Mouse (Mus musculus) lung, embryonic 14.5 days (tissue): ENCODE measurements around the gene Muc5b. TPM values are rescaled to one million over a fixed set of nuclear protein-coding genes. Genes with fewer than 3 reads are reported as not detected.

ENCODE experiments used
- ATAC-seq: fragments of 200-750 bp; cut with Nextera tagmentation; 2 replicates; pipeline ENCODE4 v1.8.0; 2017; ENCODE audit warnings: mild to moderate bottlenecking, moderate TSS enrichment, moderate library complexity; ENCODE audit not compliant: insufficient read depth
- DNase-seq: peaks from one replicate; pipeline ENCODE4 v3.0.0-alpha.2; 2015
- H3K27ac ChIP-seq: fragments of 300-500 bp; sonication (generic); 2 replicates; pipeline ENCODE4 v1.5.1; 2014; ENCODE audit warnings: low read depth, mild to moderate bottlenecking, moderate library complexity
- H3K27me3 ChIP-seq: fragments of 300-500 bp; sonication (generic); 2 replicates; pipeline ENCODE4 v1.6.1; 2014; ENCODE audit warnings: low read length, control low read depth; ENCODE audit not compliant: insufficient read depth
- H3K36me3 ChIP-seq: fragments of 300-500 bp; sonication (generic); 2 replicates; pipeline ENCODE4 v1.6.1; 2014; ENCODE audit warnings: control low read depth; ENCODE audit not compliant: insufficient read depth
- H3K4me1 ChIP-seq: fragments of 300-500 bp; sonication (generic); 2 replicates; pipeline ENCODE4 v1.6.1; 2014; ENCODE audit warnings: antibody characterized with exemption, control low read depth; ENCODE audit not compliant: insufficient read depth
- H3K4me2 ChIP-seq: fragments of 300-500 bp; sonication (generic); 2 replicates; pipeline ENCODE4 v1.6.1; 2014; ENCODE audit warnings: mild to moderate bottlenecking
- H3K4me3 ChIP-seq: fragments of 300-500 bp; sonication (generic); 2 replicates; pipeline ENCODE4 v1.5.1; 2014; ENCODE audit warnings: low read depth, low read length
- H3K9ac ChIP-seq: fragments of 300-500 bp; sonication (generic); 2 replicates; pipeline ENCODE4 v1.6.1; 2014
- H3K9me3 ChIP-seq: fragments of 300-500 bp; sonication (generic); 2 replicates; pipeline ENCODE4 v1.6.1; 2016; ENCODE audit warnings: low read depth, low read length, control low read depth
- CTCF ChIP-seq: IDR thresholded peaks from 2 replicates; pipeline ENCODE4 v1.5.1; 2016; ENCODE audit warnings: antibody characterized with exemption, low read depth
- WGBS: fragments of 180-500 bp; shearing (Covaris S2); extraction: QIAGEN DNeasy Blood & Tissue Kit; methylation state at CpG from one replicate; pipeline ENCODE4 v1.1.7; 2014; 5-methylcytosine and 5-hydroxymethylcytosine counted together
- polyA plus RNA-seq: library from polyadenylated mRNA; unstranded; fragments of >200 nt; fragmentation: Nextera tagmentation; extraction: Ambion mirVana; gene quantifications from 2 replicates; pipeline ENCODE4 v1.2.1, GENCODE M21; 2014

The Muc5b gene
- polyA plus RNA-seq, 1 experiment from 2014 or later: 0.07 TPM

DNA sequence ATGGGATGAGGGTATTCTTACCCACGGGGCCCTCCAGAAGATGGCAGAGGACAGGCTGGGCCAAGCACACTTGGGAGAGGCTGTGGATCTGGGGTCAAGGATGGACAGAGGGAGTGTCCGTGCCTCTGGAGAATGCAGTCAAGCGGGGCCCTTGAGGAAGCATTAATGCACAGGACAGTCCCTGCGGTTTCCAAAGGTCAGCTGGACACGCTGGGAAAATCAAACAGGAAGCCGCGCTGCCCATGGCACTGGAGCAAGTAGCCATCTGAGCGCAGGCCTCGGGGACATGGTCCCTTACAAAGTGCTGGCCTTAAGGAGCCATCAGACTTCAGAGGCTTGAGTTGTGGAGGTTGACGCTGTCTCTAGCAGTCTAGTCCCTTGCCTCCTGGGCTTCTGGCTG is 1.5 kb downstream of the Muc5b start:
- Histone ChIP-seq H3K36me3 (no peaks in the 10 kb centered on the region), H3K4me2 (no peak overlapping the region), H3K9ac (no peak overlapping the region), H3K4me1 (no peaks in the 10 kb centered on the region), H3K4me3 (no peak overlapping the region), H3K27ac (no peak overlapping the region), H3K27me3 (no peaks in the 10 kb centered on the region), H3K9me3 (no peaks in the 10 kb centered on the region)
- 83% methylated on average over 10 of the region's 10 CpGs for WGBS
- ATAC-seq (no peak), DNase-seq (no peak)
- TF ChIP-seq CTCF: no peak

DNA sequence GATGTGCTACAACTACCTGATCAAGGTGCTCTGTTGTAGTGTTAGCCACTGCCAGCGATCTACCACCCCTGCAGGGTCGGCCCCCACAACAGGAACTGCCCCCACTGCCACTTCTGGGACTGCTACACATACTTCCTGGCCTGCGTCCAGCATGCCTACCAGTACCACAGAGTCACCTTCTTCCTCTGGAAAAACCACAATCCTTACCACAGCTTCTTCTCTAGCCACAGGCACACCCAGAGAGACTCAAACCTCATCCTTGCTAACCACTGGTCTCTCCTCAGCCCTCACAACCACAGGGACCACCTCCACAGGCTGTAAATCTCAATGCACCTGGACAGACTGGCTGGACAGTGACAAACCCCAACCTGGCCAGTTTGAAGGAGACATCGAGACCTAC is 22.2 kb downstream of the Muc5b start:
- Histone ChIP-seq H3K27me3 (no peaks in the 10 kb centered on the region), H3K9me3 (no peaks in the 10 kb centered on the region), H3K4me1 (no peaks in the 10 kb centered on the region), H3K4me3 (no peak overlapping the region), H3K36me3 (no peaks in the 10 kb centered on the region), H3K27ac (no peak overlapping the region), H3K9ac (no peak overlapping the region), H3K4me2 (no peak overlapping the region)
- DNase-seq (no peak), ATAC-seq (no peak)
- no peak for TF ChIP-seq CTCF
- WGBS: 76% methylated on average over 4 of the region's 4 CpGs

DNA sequence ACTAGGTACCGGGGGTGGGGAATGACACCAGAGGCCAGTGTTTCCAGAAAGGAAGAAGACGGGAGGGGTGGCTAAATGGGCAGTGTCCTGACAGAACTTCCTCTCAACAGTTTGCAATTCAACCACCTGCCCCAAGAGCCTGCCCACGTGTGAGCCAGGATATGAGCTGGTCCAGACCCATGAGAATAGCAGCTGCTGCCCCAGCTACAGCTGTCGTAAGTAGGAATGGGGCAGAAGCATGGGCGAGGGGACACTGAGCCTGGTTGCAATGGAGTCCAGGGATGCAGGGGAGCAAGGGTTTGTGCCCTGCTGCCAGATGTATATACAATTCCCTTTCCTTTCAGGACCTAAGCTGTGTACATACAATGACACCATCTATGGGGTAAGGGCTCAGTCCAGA is 30.8 kb downstream of the Muc5b start:
- TF ChIP-seq CTCF: no peak
- H3K9ac ChIP-seq: no peak overlapping the region
- ATAC-seq (no peak), DNase-seq (no peak)
- H3K4me3 ChIP-seq: no peak overlapping the region
- WGBS: 67% methylated on average over 5 of the region's 5 CpGs
- peaks cover 7% of the 10 kb centered on the region; the same call in 1 of the 2 replicates for H3K36me3 ChIP-seq
- no peak overlapping the region for H3K27ac ChIP-seq
- no peaks in the 10 kb centered on the region for H3K4me1 ChIP-seq
- H3K27me3 ChIP-seq: no peaks in the 10 kb centered on the region
- no peaks in the 10 kb centered on the region for H3K9me3 ChIP-seq
- H3K4me2 ChIP-seq: no peak overlapping the region

DNA sequence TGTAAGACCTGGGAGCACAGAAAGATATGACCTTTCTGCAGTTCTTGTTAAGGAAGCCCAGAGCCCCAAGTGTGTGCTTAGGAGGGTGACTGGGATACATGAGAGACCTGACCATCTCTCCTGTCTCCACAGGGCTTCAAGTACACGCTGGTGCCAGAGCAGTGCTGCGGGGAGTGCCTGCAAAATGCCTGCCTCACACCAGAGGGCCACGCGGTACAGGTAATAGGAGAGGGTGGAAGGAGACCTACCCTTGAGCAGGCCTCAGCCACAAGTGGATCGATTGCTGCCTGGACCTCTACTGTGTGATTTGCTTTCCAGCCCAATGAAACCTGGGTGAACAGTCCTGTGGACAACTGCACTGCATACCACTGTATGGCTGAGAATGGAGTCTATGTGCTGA is 31.7 kb downstream of the Muc5b start:
- DNase-seq (no peak), ATAC-seq (no peak)
- H3K36me3 ChIP-seq: peaks cover 10% of the 10 kb centered on the region; the same call in 1 of the 2 replicates
- H3K4me1 ChIP-seq: no peaks in the 10 kb centered on the region
- no peaks in the 10 kb centered on the region for H3K27me3 ChIP-seq
- H3K9me3 ChIP-seq: no peaks in the 10 kb centered on the region
- no peak overlapping the region for H3K4me2 ChIP-seq
- no peak overlapping the region for H3K4me3 ChIP-seq
- WGBS: 72% methylated on average over 5 of the region's 5 CpGs
- 0 out of 2 replicates have a peak, but pooled peaks have one; percentile 7 for TF ChIP-seq CTCF
- no peak overlapping the region for H3K9ac ChIP-seq
- no peak overlapping the region for H3K27ac ChIP-seq

DNA sequence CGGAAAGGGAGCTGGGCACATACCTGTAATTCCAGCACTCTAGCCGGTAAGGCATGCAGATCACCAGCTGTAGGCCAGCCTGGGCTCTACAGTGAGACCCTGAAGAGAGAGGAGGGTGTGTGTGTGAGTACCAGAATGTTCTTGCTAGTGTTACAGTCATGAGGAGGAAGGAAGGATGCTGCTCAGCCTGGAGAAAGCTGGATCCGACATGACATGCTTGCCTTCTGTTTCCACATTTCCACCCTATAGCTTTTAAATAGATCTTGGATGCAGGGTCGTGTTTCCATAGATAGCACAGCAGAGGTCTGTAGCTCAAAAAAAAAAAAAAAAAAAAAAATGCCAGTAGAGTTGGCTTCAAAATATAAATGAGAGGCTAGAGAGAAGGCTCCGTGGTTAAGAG is 36.0 kb downstream of the Muc5b start:
- Histone ChIP-seq H3K36me3 (peaks cover 21% of the 10 kb centered on the region; the same call in 1 of the 2 replicates), H3K27ac (no peak overlapping the region), H3K9ac (no peak overlapping the region), H3K4me1 (no peaks in the 10 kb centered on the region), H3K4me2 (no peak overlapping the region), H3K9me3 (no peaks in the 10 kb centered on the region), H3K4me3 (no peak overlapping the region), H3K27me3 (no peaks in the 10 kb centered on the region)
- WGBS: 84% methylated on average over 5 of the region's 5 CpGs
- DNase-seq (no peak), ATAC-seq (no peak)
- TF ChIP-seq CTCF: no peak

DNA sequence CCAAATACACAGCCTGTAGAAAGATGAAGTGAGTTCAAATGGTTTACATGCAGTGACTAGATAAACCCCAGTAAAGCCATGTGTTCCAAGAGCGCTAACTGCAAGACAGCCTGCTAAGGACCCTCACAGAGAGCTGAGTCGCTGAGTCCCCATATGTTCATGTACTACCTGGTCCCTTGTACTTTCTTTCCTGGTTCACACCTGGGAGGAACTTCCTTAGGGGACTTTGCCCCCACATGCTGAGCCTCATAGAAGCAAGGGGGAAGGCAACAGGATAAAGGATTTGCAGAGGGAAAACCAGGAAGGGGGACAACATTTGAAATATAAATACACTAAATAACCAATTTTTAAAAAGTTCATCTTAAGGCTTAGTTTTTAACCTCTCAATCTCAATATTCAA is 39.9 kb downstream of the Muc5b start:
- WGBS: 83% methylated on average over 2 of the region's 2 CpGs
- TF ChIP-seq CTCF: no peak
- H3K27me3 ChIP-seq: no peaks in the 10 kb centered on the region
- no peaks in the 10 kb centered on the region for H3K9me3 ChIP-seq
- H3K4me3 ChIP-seq: no peak overlapping the region
- DNase-seq (no peak), ATAC-seq (no peak)
- H3K4me2 ChIP-seq: no peak overlapping the region
- no peak overlapping the region for H3K27ac ChIP-seq
- H3K9ac ChIP-seq: no peak overlapping the region
- no peaks in the 10 kb centered on the region for H3K4me1 ChIP-seq
- peaks cover 50% of the 10 kb centered on the region for H3K36me3 ChIP-seq

DNA sequence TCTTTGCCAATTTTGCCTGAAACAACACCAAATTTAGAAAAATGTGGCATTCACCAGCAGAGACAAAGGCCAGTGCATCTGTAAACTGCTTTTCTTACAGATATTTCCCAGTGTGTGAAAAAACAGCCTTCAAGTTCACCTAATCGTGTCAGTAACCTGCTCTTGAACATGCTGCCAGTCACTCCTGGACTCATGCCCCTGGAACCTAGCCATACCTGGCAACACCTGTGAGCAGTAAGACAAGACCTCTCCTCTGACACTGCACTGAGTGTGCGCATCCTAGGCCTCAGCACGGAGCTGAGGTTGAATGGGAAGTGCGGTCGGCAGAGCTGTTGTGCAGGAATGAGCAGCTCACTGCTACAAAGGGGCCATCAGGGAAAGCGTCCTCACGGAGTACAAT is 53.3 kb downstream of the Muc5b start:
- H3K9me3 ChIP-seq: no peaks in the 10 kb centered on the region
- H3K4me3 ChIP-seq: no peak overlapping the region
- no peak for DNase-seq
- no peaks in the 10 kb centered on the region for H3K4me1 ChIP-seq
- H3K36me3 ChIP-seq: peaks cover 60% of the 10 kb centered on the region
- no peak overlapping the region for H3K4me2 ChIP-seq
- H3K9ac ChIP-seq: no peak overlapping the region
- H3K27ac ChIP-seq: no peak overlapping the region
- TF ChIP-seq CTCF: no peak
- ATAC-seq: no peak
- 92% methylated on average over 7 of the region's 7 CpGs for WGBS
- no peaks in the 10 kb centered on the region for H3K27me3 ChIP-seq

DNA sequence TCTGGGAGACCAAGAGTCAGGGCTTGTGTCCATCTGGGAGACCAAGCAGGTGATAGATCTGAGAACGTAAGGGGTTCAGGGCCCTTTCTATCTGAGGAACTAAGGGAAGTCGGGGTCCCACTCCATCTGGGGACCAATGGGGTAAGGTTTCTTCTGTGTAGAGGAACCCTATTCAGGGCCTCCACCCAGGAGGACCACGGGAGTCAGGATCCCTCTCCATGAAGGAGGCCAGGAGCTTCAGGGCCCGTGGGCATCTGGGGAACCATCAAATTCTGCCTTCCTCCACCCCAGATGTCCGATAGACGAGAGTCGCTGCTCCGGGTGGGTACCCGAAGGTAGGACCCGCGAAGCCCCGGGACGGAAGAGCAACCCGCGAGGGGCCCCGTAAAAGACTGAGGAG is 63.0 kb downstream of the Muc5b start:
- Histone ChIP-seq H3K27ac (peak overlapping the region; percentile 50; the same call in 1 of the 2 replicates), H3K4me1 (peaks cover 13% of the 10 kb centered on the region), H3K36me3 (no peaks in the 10 kb centered on the region), H3K27me3 (0 out of 2 replicates have a peak, but pooled peaks cover 3% of the 10 kb centered on the region), H3K9me3 (no peaks in the 10 kb centered on the region), H3K9ac (peak overlapping the region; percentile 92), H3K4me3 (peak overlapping the region; percentile 78), H3K4me2 (peak overlapping the region; percentile 82)
- DNase-seq (no peak), ATAC-seq (peak; percentile 51)
- no peak for TF ChIP-seq CTCF
- under 1% methylated on average over 16 of the region's 16 CpGs for WGBS
